Mouse (Mus musculus): ENCODE data around the gene Sult6b1. TPM values are rescaled to one million over a fixed set of nuclear protein-coding genes. Genes with fewer than 3 reads are reported as not detected.
A peak's percentile ranks its signal among the peaks of the same experiment; 100 is the strongest.

The Sult6b1 gene
- polyA plus RNA-seq, 1 experiment from 2014 or later = not detected

- peak within 1 kb of the TSS; percentile 89 for H3K27ac ChIP-seq
- H3K9me3 ChIP-seq (replicated peaks) = no peaks in the 10 kb centered on the region
- H3K36me3 ChIP-seq = peaks cover 6% of the 10 kb centered on the region; the same call in 1 of the 2 replicates
- WGBS = 2% methylated on average over 28 of the region's 28 CpGs
- no peaks in the 10 kb centered on the region for H3K27me3 ChIP-seq
- H3K4me1 ChIP-seq = peaks cover 15% of the 10 kb centered on the region
- peak within 1 kb of the TSS; percentile 72 for H3K4me3 ChIP-seq (replicated peaks)
- H3K4me2 ChIP-seq = peak within 1 kb of the TSS; percentile 74
- peak; percentile 99 for ATAC-seq (replicated peaks; ENCODE audit: low FRiP score)
- peak within 1 kb of the TSS; percentile 65 for H3K9ac ChIP-seq
Measured at GRCm38 (mm10) chr17:78882401-78883112, 24.2 kb downstream of the Sult6b1 start, which contains the start of gene Eif2ak2. TSS of gene Eif2ak2 (minus strand) at chr17:78882573.

- H3K4me1 ChIP-seq = peaks cover 15% of the 10 kb centered on the region
- peak overlapping the region; percentile 89 for H3K27ac ChIP-seq
- peak; percentile 74 for ATAC-seq (replicated peaks; ENCODE audit: low FRiP score)
- peaks cover 12% of the 10 kb centered on the region; the same call in 1 of the 2 replicates for H3K36me3 ChIP-seq
- H3K9me3 ChIP-seq (replicated peaks) = no peaks in the 10 kb centered on the region
- WGBS = 11% methylated on average over 6 of the region's 7 CpGs
- no peaks in the 10 kb centered on the region for H3K27me3 ChIP-seq
- H3K9ac ChIP-seq = peak overlapping the region; percentile 65
- peak overlapping the region; percentile 74 for H3K4me2 ChIP-seq
- peak overlapping the region; percentile 72 for H3K4me3 ChIP-seq (replicated peaks)
Measured at GRCm38 (mm10) chr17:78881878-78882304, 24.9 kb downstream of the Sult6b1 start.

DNA sequence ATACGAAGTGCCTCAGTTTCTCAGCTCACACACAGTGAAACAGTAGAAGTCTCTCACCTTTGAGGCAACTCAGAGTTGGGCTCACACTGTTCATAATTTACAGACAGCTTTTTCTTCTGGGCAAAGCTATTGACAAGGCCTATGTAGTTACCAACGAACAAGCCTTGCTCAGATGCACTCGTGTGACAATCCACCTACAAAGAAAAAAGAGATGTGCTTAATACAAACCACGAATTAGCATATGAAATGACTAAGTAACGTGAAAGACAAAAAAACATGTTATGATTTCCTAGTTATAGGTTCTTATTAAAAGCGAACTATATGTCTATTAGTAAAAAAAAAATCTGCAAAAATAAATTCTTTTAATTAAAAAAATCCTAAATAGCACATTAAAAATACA is 32.9 kb downstream of the Sult6b1 start:
- no peaks in the 10 kb centered on the region for H3K9me3 ChIP-seq (replicated peaks)
- H3K9ac ChIP-seq = no peak overlapping the region
- H3K27ac ChIP-seq = no peak overlapping the region
- no peak overlapping the region for H3K4me2 ChIP-seq
- WGBS = 93% methylated on average over 6 of the region's 6 CpGs
- H3K4me3 ChIP-seq (replicated peaks) = no peak overlapping the region
- ATAC-seq (replicated peaks; ENCODE audit: low FRiP score) = no peak
- peaks cover 50% of the 10 kb centered on the region for H3K36me3 ChIP-seq
- H3K27me3 ChIP-seq = no peaks in the 10 kb centered on the region
- H3K4me1 ChIP-seq = no peaks in the 10 kb centered on the region

GRCm38 (mm10) chr17:78856243-78856642 is 50.5 kb downstream of the Sult6b1 start:
- no peaks in the 10 kb centered on the region for H3K9me3 ChIP-seq (replicated peaks)
- 87% methylated on average over 10 of the region's 10 CpGs for WGBS
- no peak overlapping the region for H3K9ac ChIP-seq
- ATAC-seq (replicated peaks; ENCODE audit: low FRiP score) = no peak
- H3K27me3 ChIP-seq = no peaks in the 10 kb centered on the region
- H3K4me3 ChIP-seq (replicated peaks) = no peak overlapping the region
- no peak overlapping the region for H3K27ac ChIP-seq
- no peak overlapping the region for H3K4me2 ChIP-seq
- H3K36me3 ChIP-seq = peaks cover 66% of the 10 kb centered on the region
- H3K4me1 ChIP-seq = no peaks in the 10 kb centered on the region

DNA sequence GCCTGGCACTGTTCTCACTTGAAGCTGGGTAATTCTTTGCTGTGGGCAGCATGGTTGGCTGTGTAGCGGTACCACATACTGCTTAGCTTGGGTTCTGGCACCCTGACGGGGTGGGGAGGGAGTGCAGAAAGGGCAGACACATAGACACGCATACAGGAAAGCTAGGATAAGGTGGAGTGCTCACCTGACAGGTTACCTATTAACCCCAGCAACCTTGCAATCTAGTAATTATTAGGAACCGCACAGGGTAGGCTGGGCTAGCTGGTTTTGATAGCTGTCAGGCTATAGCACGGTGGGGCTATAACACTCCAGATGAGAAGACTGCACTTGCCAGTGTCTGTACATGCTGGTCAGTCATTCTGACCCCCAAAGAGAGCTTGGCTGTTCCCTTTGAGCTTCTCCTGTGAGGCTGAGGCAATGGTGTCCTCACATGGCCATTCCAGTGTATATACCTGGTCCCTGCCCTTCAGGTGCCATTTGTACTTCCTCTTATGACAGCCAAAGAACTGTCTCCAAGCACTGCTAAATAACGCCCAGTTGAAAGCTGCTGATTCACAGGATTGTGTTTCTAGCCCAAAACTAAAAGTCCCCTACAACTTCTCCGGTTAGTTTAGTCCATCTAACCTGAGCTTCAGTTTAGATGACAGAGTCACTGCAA is 64.4 kb downstream of the Sult6b1 start:
- H3K36me3 ChIP-seq = peaks cover 78% of the 10 kb centered on the region

GRCm38 (mm10) chr17:78836056-78836455 is 70.7 kb downstream of the Sult6b1 start:
- H3K27ac ChIP-seq = peak overlapping the region; percentile 92
- 26% methylated on average over 2 of the region's 2 CpGs for WGBS
- H3K4me1 ChIP-seq = 0 out of 2 replicates have a peak, but pooled peaks cover 6% of the 10 kb centered on the region
- no peak for ATAC-seq (replicated peaks; ENCODE audit: low FRiP score)
- peak overlapping the region; percentile 90 for H3K4me2 ChIP-seq
- peak overlapping the region; percentile 67 for H3K9ac ChIP-seq
- H3K36me3 ChIP-seq = peaks cover 24% of the 10 kb centered on the region
- H3K4me3 ChIP-seq (replicated peaks) = peak overlapping the region; percentile 74
- H3K9me3 ChIP-seq (replicated peaks) = no peaks in the 10 kb centered on the region
- H3K27me3 ChIP-seq = no peaks in the 10 kb centered on the region

More for the DNA sequence above, 64.4 kb downstream of the Sult6b1 start:
- Histone ChIP-seq H3K9me3 (replicated peaks) (no peaks in the 10 kb centered on the region), H3K9ac (no peak overlapping the region), H3K27ac (no peak overlapping the region), H3K4me3 (replicated peaks) (no peak overlapping the region), H3K27me3 (no peaks in the 10 kb centered on the region), H3K4me1 (no peaks in the 10 kb centered on the region), H3K4me2 (no peak overlapping the region)
- no peak for ATAC-seq (replicated peaks; ENCODE audit: low FRiP score)
- WGBS = 92% methylated on average over 7 of the region's 7 CpGs

- ATAC-seq (replicated peaks; ENCODE audit: low FRiP score) = peak; percentile 99
- Histone ChIP-seq H3K27me3 (no peaks in the 10 kb centered on the region), H3K36me3 (peaks cover 29% of the 10 kb centered on the region)
Measured at GRCm38 (mm10) chr17:78834856-78835835, 71.6 kb downstream of the Sult6b1 start, which contains the start of the genes Heatr5b and Gpatch11. TSS of gene Heatr5b (minus strand) at chr17:78835364. TSS of gene Gpatch11 (plus strand) at chr17:78835567.

More at GRCm38 (mm10) chr17:78834856-78835835, 71.6 kb downstream of the Sult6b1 start, which contains the start of the genes Heatr5b and Gpatch11:
- Histone ChIP-seq H3K4me2 (peak within 1 kb of the TSS; percentile 90), H3K9ac (peak within 1 kb of the TSS; percentile 89), H3K27ac (peak within 1 kb of the TSS; percentile 92), H3K9me3 (replicated peaks) (no peaks in the 10 kb centered on the region), H3K4me3 (replicated peaks) (peak within 1 kb of the TSS; percentile 74), H3K4me1 (0 out of 2 replicates have a peak, but pooled peaks cover 6% of the 10 kb centered on the region)
- under 1% methylated on average over 81 of the region's 81 CpGs for WGBS

Other genes with a start within 250 kb of the Sult6b1 start
- 5.5 and 5.6 TPM in 2 replicates for gene Strn, start 169.8 kb downstream of the Sult6b1 start, polyA plus RNA-seq (2015; fragmentation: Nextera tagmentation; extraction: Ambion mirVana)
- 11.2 and 12.6 TPM in 2 replicates for gene Heatr5b, start 71.6 kb downstream of the Sult6b1 start, polyA plus RNA-seq (2015; fragmentation: Nextera tagmentation; extraction: Ambion mirVana)
- gene Gpatch11, start 71.4 kb downstream of the Sult6b1 start, polyA plus RNA-seq (2015; fragmentation: Nextera tagmentation; extraction: Ambion mirVana) = 41.6 and 46.6 TPM in 2 replicates
- gene Eif2ak2, start 24.4 kb downstream of the Sult6b1 start, polyA plus RNA-seq (2015; fragmentation: Nextera tagmentation; extraction: Ambion mirVana) = 11.6 and 12.3 TPM in 2 replicates
- 98.7 and 111 TPM in 2 replicates for gene Cebpzos, start 9.5 kb upstream of the Sult6b1 start, polyA plus RNA-seq (2015; fragmentation: Nextera tagmentation; extraction: Ambion mirVana)
- 66.4 and 66.6 TPM in 2 replicates for gene Cebpz, start 30.1 kb upstream of the Sult6b1 start, polyA plus RNA-seq (2015; fragmentation: Nextera tagmentation; extraction: Ambion mirVana)
- 57.9 and 62.3 TPM in 2 replicates for gene Ndufaf7, start 30.1 kb upstream of the Sult6b1 start, polyA plus RNA-seq (2015; fragmentation: Nextera tagmentation; extraction: Ambion mirVana)
- 39.1 and 39.7 TPM in 2 replicates for gene Prkd3, start 113.8 kb upstream of the Sult6b1 start, polyA plus RNA-seq (2015; fragmentation: Nextera tagmentation; extraction: Ambion mirVana)
- 4.4 and 4.5 TPM in 2 replicates for gene Qpct, start 144.9 kb upstream of the Sult6b1 start, polyA plus RNA-seq (2015; fragmentation: Nextera tagmentation; extraction: Ambion mirVana)